Comparison of ENCODE assay signal across 16 mouse cellular contexts in the genomic region with DNA sequence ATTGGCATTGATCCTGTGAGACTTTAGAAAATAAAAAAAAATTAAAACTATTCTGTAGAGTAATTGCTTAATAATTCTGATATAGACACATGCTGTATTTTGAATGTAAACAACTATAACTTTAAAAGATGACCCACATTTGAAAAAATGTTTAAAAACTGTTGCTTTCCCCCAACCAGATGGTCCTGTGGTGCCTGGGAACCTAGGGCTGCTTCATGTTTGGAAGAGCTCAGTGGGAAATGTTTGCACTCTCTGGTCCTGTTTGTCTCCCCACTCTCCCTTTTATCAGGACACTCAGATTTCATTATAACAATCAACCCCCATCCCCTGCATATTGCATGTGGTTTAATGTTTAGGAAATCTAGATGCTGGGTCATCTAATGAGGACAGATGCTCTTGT.
A peak's percentile ranks its signal among the peaks of the same experiment; 100 is the strongest.
DNase-seq lines count a peak whose midpoint lies in the region; ATAC-seq and TF ChIP-seq lines count a peak whose summit lies in the region.
"Had no signal": no experiment of that assay in that cellular context is flagged by ENCODE, and none has a peak within 500 bp of the region (broad histone marks: within the 10 kb centered on the region; RNA-seq: fewer than 3 reads in every experiment).

No protein-coding gene starts in this region.

- H3K4me2 ChIP-seq in hindbrain, postnatal 0 days (ENCODE audit: low read depth, low read length) = no peak overlapping the region
- no peak overlapping the region for H3K4me2 ChIP-seq in hindbrain, embryonic 13.5 days
- H3K4me2 ChIP-seq: embryonic facial prominence, embryonic 12.5 days; forebrain, embryonic 13.5 days had no signal

- peak; percentile 31 to 50 for DNase-seq in cerebellum, postnatal 10 days
- peak; percentile 3 for DNase-seq in embryo, embryonic 11 days
- no peak for DNase-seq in embryo, embryonic 9.5 days (ENCODE audit: extremely low spot score)
- DNase-seq in hindbrain, postnatal 0 days (ENCODE audit: low spot score) = peak; percentile 4
- DNase-seq in brain, embryonic 14.5 days (ENCODE audit: low read depth) = peak; percentile 22
- DNase-seq: adrenal gland, adult 2 months; adrenal gland, postnatal 10 days; adrenal gland, postnatal 25 days; cerebellum, adult 11-12 months; cerebellum, adult 9-10 months; forebrain, postnatal 0 days had no signal

- H3K9ac ChIP-seq in hindbrain, postnatal 0 days (replicated peaks; ENCODE audit: low read length) = no peak overlapping the region
- H3K9ac ChIP-seq in hindbrain, embryonic 13.5 days = no peak overlapping the region
- H3K9ac ChIP-seq: embryonic facial prominence, embryonic 12.5 days; forebrain, embryonic 13.5 days; forebrain, postnatal 0 days had no signal

- TF ChIP-seq CTCF in hindbrain, postnatal 0 days (IDR thresholded peaks at IDR 0.05; ENCODE audit: low read depth) = no peak
- no peak for TF ChIP-seq CTCF in brain, embryonic 14.5 days (IDR thresholded peaks at IDR 0.05; ENCODE audit: borderline replicate concordance, extremely low read depth, insufficient read depth, insufficient read length)

- no peak overlapping the region for H3K4me3 ChIP-seq in hindbrain, postnatal 0 days (ENCODE audit: low read length)
- no peak overlapping the region for H3K4me3 ChIP-seq in hindbrain, embryonic 13.5 days
- H3K4me3 ChIP-seq: embryonic facial prominence, embryonic 10.5 days; embryonic facial prominence, embryonic 12.5 days; forebrain, embryonic 13.5 days had no signal

- TF ChIP-seq POLR2A in brain, embryonic 14.5 days (IDR thresholded peaks at IDR 0.05; ENCODE audit: borderline replicate concordance, extremely low read depth, insufficient read depth, insufficient read length, poor library complexity, severe bottlenecking) = no peak

- H3K27ac ChIP-seq in hindbrain, postnatal 0 days = no peak overlapping the region
- no peak overlapping the region for H3K27ac ChIP-seq in hindbrain, embryonic 13.5 days
- H3K27ac ChIP-seq: embryonic facial prominence, embryonic 10.5 days; embryonic facial prominence, embryonic 12.5 days; forebrain, embryonic 13.5 days had no signal

- no peak for ATAC-seq in cerebellum, adult (ENCODE audit: insufficient number of reproducible peaks, low FRiP score, low TSS enrichment)
- no peak for ATAC-seq in hindbrain, postnatal 0 days
- no peak for ATAC-seq in hindbrain, embryonic 13.5 days (ENCODE audit: low FRiP score)
- ATAC-seq: forebrain, embryonic 13.5 days; forebrain, postnatal 0 days had no signal

- no peaks in the 10 kb centered on the region for H3K36me3 ChIP-seq in hindbrain, postnatal 0 days (ENCODE audit: insufficient read depth, low read length)
- H3K36me3 ChIP-seq in hindbrain, embryonic 13.5 days = no peaks in the 10 kb centered on the region
- H3K36me3 ChIP-seq: embryonic facial prominence, embryonic 10.5 days; embryonic facial prominence, embryonic 12.5 days had no signal

- no peaks in the 10 kb centered on the region for H3K4me1 ChIP-seq in hindbrain, postnatal 0 days (ENCODE audit: insufficient read depth, low read length)
- no peaks in the 10 kb centered on the region for H3K4me1 ChIP-seq in hindbrain, embryonic 13.5 days (replicated peaks)
- H3K4me1 ChIP-seq: embryonic facial prominence, embryonic 10.5 days; embryonic facial prominence, embryonic 12.5 days; forebrain, embryonic 13.5 days had no signal

- H3K9me3 ChIP-seq in hindbrain, postnatal 0 days (ENCODE audit: low read length) = no peaks in the 10 kb centered on the region
- no peaks in the 10 kb centered on the region for H3K9me3 ChIP-seq in hindbrain, embryonic 13.5 days
- H3K9me3 ChIP-seq: embryonic facial prominence, embryonic 10.5 days; embryonic facial prominence, embryonic 12.5 days; forebrain, embryonic 13.5 days had no signal

- H3K27me3 ChIP-seq in hindbrain, postnatal 0 days (ENCODE audit: insufficient read depth, low read length) = no peaks in the 10 kb centered on the region
- H3K27me3 ChIP-seq in hindbrain, embryonic 13.5 days = no peaks in the 10 kb centered on the region
- H3K27me3 ChIP-seq: embryonic facial prominence, embryonic 12.5 days; forebrain, embryonic 13.5 days had no signal
